Mouse (Mus musculus): ENCODE measurements around the gene Fbxo17.

DNA sequence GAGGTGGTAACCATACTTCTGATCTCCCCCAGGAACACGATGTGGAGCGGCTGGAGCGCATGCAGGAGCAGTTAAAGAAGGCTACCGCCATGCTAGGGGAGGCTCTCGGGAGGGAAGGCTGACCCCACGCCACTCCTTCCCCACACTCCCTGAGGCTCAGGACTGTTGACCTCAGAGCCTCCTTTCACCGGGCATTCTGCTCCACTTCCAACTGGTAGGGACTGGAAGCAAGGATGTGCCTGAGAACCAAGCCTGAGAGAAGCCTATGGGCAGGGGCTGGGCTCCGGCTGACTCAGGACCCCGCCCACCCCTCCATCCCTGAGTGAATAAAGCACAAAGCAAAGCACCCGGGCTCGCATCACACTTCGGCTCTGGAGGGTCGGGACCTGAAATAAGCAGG, 42.0 kb downstream of the Fbxo17 start:
- TF ChIP-seq CTCF (IDR thresholded peaks at IDR 0.05; ENCODE audit: extremely low read depth, insufficient read depth, low read length) (no peak), POLR2A (IDR thresholded peaks at IDR 0.05; ENCODE audit: extremely low read depth, insufficient read depth, low read length) (no peak)
